Mouse (Mus musculus) heart, postnatal 0 days (tissue): ENCODE results near the gene Adra2b.

Experiments used
- CTCF ChIP-seq: IDR thresholded peaks from 2 replicates; pipeline ENCODE4 v1.5.1; 2016; ENCODE audit warnings: antibody characterized with exemption, control low read depth, low read depth
- EP300 ChIP-seq: IDR thresholded peaks from 2 replicates; pipeline ENCODE4 v1.6.1; 2016; ENCODE audit warnings: antibody characterized with exemption, low read depth

GRCm38 (mm10) chr2:127367126-127367820 lies 4.3 kb downstream of the Adra2b start:
- no peak for TF ChIP-seq CTCF
- no peak for TF ChIP-seq EP300
